Mouse (Mus musculus): Measurements from ENCODE around the gene Atf1.

DNA sequence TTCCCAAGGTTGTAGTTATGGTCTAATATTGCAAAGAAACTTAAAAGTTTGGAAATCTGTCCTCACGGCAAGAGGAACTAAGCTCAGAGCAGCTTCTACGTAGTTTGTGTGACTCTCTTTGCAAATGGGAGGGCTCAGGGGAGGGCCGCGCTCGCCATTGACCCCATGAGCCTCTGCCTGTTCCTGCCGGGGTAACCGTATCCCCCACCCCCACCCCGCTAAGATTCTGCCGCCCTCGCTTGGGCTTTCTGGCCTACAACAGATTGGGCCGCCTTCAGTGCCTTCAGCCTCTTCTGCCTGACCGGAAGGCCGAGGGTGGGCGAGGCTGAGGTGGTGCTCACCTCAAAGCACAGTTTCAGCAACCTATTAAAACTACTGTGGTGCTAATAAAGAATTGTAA is 43.8 kb downstream of the Atf1 start:
- TF ChIP-seq CTCF (IDR thresholded peaks at IDR 0.05; ENCODE audit: low read depth) = no peak
- no peak for TF ChIP-seq EP300 (optimal IDR thresholded peaks at IDR 0.05)
